Mouse (Mus musculus): Measurements from ENCODE around the gene Mcm10. TPM values are rescaled to one million over a fixed set of nuclear protein-coding genes. Genes with fewer than 3 reads are reported as not detected.

Gene Mcm10
- polyA plus RNA-seq, 1 experiment from 2014 or later, result 30.0 TPM

GRCm38 (mm10) chr2:5023275-5023674 is 10.7 kb upstream of the Mcm10 start:
- Histone ChIP-seq H3K27me3 (replicated peaks; ENCODE audit: control insufficient read depth, insufficient read depth, low read length) (no peaks in the 10 kb centered on the region), H3K36me3 (ENCODE audit: control insufficient read depth, insufficient read depth, low read length) (no peaks in the 10 kb centered on the region), H3K9me3 (ENCODE audit: control insufficient read depth, low read length) (no peaks in the 10 kb centered on the region), H3K4me2 (ENCODE audit: low read depth, low read length) (no peak overlapping the region), H3K4me1 (ENCODE audit: control insufficient read depth, insufficient read depth, low read length) (no peaks in the 10 kb centered on the region), H3K4me3 (ENCODE audit: low read length) (no peak overlapping the region), H3K27ac (ENCODE audit: low read length) (no peak overlapping the region), H3K9ac (ENCODE audit: low read depth, low read length) (no peak overlapping the region)
- ATAC-seq, result no peak
- 57% methylated on average over 2 of the region's 2 CpGs for WGBS

- no peak overlapping the region for H3K9ac ChIP-seq (ENCODE audit: low read depth, low read length)
- WGBS, result 70% methylated on average over 1 of the region's 1 CpGs
- ATAC-seq, result no peak
These were observed 7.1 kb upstream of the Mcm10 start for GRCm38 (mm10) chr2:5019708-5020107.

GRCm38 (mm10) chr2:5016922-5017321 is 4.3 kb upstream of the Mcm10 start:
- Histone ChIP-seq H3K36me3 (ENCODE audit: control insufficient read depth, insufficient read depth, low read length) (no peaks in the 10 kb centered on the region), H3K27ac (ENCODE audit: low read length) (no peak overlapping the region), H3K4me2 (ENCODE audit: low read depth, low read length) (no peak overlapping the region), H3K9me3 (ENCODE audit: control insufficient read depth, low read length) (no peaks in the 10 kb centered on the region), H3K4me1 (ENCODE audit: control insufficient read depth, insufficient read depth, low read length) (peaks cover 2% of the 10 kb centered on the region; the same call in 1 of the 2 replicates), H3K4me3 (ENCODE audit: low read length) (no peak overlapping the region), H3K27me3 (replicated peaks; ENCODE audit: control insufficient read depth, insufficient read depth, low read length) (no peaks in the 10 kb centered on the region), H3K9ac (ENCODE audit: low read depth, low read length) (no peak overlapping the region)
- ATAC-seq, result no peak
- WGBS, result 89% methylated on average over 7 of the region's 7 CpGs

More at GRCm38 (mm10) chr2:5019708-5020107, 7.1 kb upstream of the Mcm10 start:
- no peaks in the 10 kb centered on the region for H3K9me3 ChIP-seq (ENCODE audit: control insufficient read depth, low read length)
- no peaks in the 10 kb centered on the region for H3K27me3 ChIP-seq (replicated peaks; ENCODE audit: control insufficient read depth, insufficient read depth, low read length)
- H3K4me2 ChIP-seq (ENCODE audit: low read depth, low read length), result no peak overlapping the region
- no peak overlapping the region for H3K4me3 ChIP-seq (ENCODE audit: low read length)
- no peaks in the 10 kb centered on the region for H3K4me1 ChIP-seq (ENCODE audit: control insufficient read depth, insufficient read depth, low read length)
- H3K36me3 ChIP-seq (ENCODE audit: control insufficient read depth, insufficient read depth, low read length), result no peaks in the 10 kb centered on the region
- no peak overlapping the region for H3K27ac ChIP-seq (ENCODE audit: low read length)

GRCm38 (mm10) chr2:5015527-5015926 is 2.9 kb upstream of the Mcm10 start:
- Histone ChIP-seq H3K27me3 (replicated peaks; ENCODE audit: control insufficient read depth, insufficient read depth, low read length) (no peaks in the 10 kb centered on the region), H3K36me3 (ENCODE audit: control insufficient read depth, insufficient read depth, low read length) (no peaks in the 10 kb centered on the region), H3K4me2 (ENCODE audit: low read depth, low read length) (no peak overlapping the region), H3K9ac (ENCODE audit: low read depth, low read length) (no peak overlapping the region), H3K27ac (ENCODE audit: low read length) (no peak overlapping the region), H3K4me3 (ENCODE audit: low read length) (no peak overlapping the region), H3K9me3 (ENCODE audit: control insufficient read depth, low read length) (no peaks in the 10 kb centered on the region), H3K4me1 (ENCODE audit: control insufficient read depth, insufficient read depth, low read length) (peaks cover 7% of the 10 kb centered on the region)
- ATAC-seq, result no peak
- WGBS, result 89% methylated on average over 6 of the region's 6 CpGs

- no peaks in the 10 kb centered on the region for H3K27me3 ChIP-seq (replicated peaks; ENCODE audit: control insufficient read depth, insufficient read depth, low read length)
- H3K4me3 ChIP-seq (ENCODE audit: low read length), result no peak overlapping the region
- ATAC-seq, result no peak
- H3K27ac ChIP-seq (ENCODE audit: low read length), result no peak overlapping the region
- H3K9me3 ChIP-seq (ENCODE audit: control insufficient read depth, low read length), result no peaks in the 10 kb centered on the region
- no peak overlapping the region for H3K9ac ChIP-seq (ENCODE audit: low read depth, low read length)
- WGBS, result 78% methylated on average over 7 of the region's 7 CpGs
- no peak overlapping the region for H3K4me2 ChIP-seq (ENCODE audit: low read depth, low read length)
- H3K36me3 ChIP-seq (ENCODE audit: control insufficient read depth, insufficient read depth, low read length), result no peaks in the 10 kb centered on the region
- peaks cover 7% of the 10 kb centered on the region for H3K4me1 ChIP-seq (ENCODE audit: control insufficient read depth, insufficient read depth, low read length)
These were observed 2.0 kb upstream of the Mcm10 start for GRCm38 (mm10) chr2:5014616-5015015.

GRCm38 (mm10) chr2:5011898-5012490 is 597 bp downstream of the Mcm10 start:
- peak overlapping the region; percentile 74 for H3K9ac ChIP-seq (ENCODE audit: low read depth, low read length)

GRCm38 (mm10) chr2:5007107-5007506 is 5.5 kb downstream of the Mcm10 start:
- Histone ChIP-seq H3K27ac (ENCODE audit: low read length) (no peak overlapping the region), H3K9ac (ENCODE audit: low read depth, low read length) (no peak overlapping the region), H3K4me2 (ENCODE audit: low read depth, low read length) (no peak overlapping the region), H3K36me3 (ENCODE audit: control insufficient read depth, insufficient read depth, low read length) (0 out of 2 replicates have a peak, but pooled peaks cover 8% of the 10 kb centered on the region), H3K27me3 (replicated peaks; ENCODE audit: control insufficient read depth, insufficient read depth, low read length) (no peaks in the 10 kb centered on the region), H3K9me3 (ENCODE audit: control insufficient read depth, low read length) (no peaks in the 10 kb centered on the region), H3K4me1 (ENCODE audit: control insufficient read depth, insufficient read depth, low read length) (peaks cover 9% of the 10 kb centered on the region), H3K4me3 (ENCODE audit: low read length) (no peak overlapping the region)
- no peak for ATAC-seq
- WGBS, result 92% methylated on average over 4 of the region's 4 CpGs

More at GRCm38 (mm10) chr2:5011898-5012490, 597 bp downstream of the Mcm10 start:
- Histone ChIP-seq H3K27ac (ENCODE audit: low read length) (0 out of 2 replicates have a peak overlapping the region, but pooled peaks have one; percentile 14), H3K36me3 (ENCODE audit: control insufficient read depth, insufficient read depth, low read length) (0 out of 2 replicates have a peak, but pooled peaks cover 3% of the 10 kb centered on the region), H3K4me3 (ENCODE audit: low read length) (peak overlapping the region; percentile 90), H3K9me3 (ENCODE audit: control insufficient read depth, low read length) (no peaks in the 10 kb centered on the region), H3K4me1 (ENCODE audit: control insufficient read depth, insufficient read depth, low read length) (peaks cover 7% of the 10 kb centered on the region), H3K4me2 (ENCODE audit: low read depth, low read length) (peak overlapping the region; percentile 47), H3K27me3 (replicated peaks; ENCODE audit: control insufficient read depth, insufficient read depth, low read length) (no peaks in the 10 kb centered on the region)
- peak; percentile 42; the same call in 1 of the 2 replicates for ATAC-seq
- 9% methylated on average over 8 of the region's 8 CpGs for WGBS

GRCm38 (mm10) chr2:5001266-5001665 is 11.3 kb downstream of the Mcm10 start:
- Histone ChIP-seq H3K36me3 (ENCODE audit: control insufficient read depth, insufficient read depth, low read length) (peaks cover 6% of the 10 kb centered on the region; the same call in 1 of the 2 replicates), H3K9me3 (ENCODE audit: control insufficient read depth, low read length) (no peaks in the 10 kb centered on the region)
- ATAC-seq, result no peak

GRCm38 (mm10) chr2:4998905-4999304 is 13.7 kb downstream of the Mcm10 start:
- Histone ChIP-seq H3K4me3 (ENCODE audit: low read length) (no peak overlapping the region), H3K9me3 (ENCODE audit: control insufficient read depth, low read length) (no peaks in the 10 kb centered on the region), H3K4me1 (ENCODE audit: control insufficient read depth, insufficient read depth, low read length) (0 out of 2 replicates have a peak, but pooled peaks cover 6% of the 10 kb centered on the region), H3K9ac (ENCODE audit: low read depth, low read length) (no peak overlapping the region), H3K4me2 (ENCODE audit: low read depth, low read length) (no peak overlapping the region), H3K27ac (ENCODE audit: low read length) (no peak overlapping the region), H3K36me3 (ENCODE audit: control insufficient read depth, insufficient read depth, low read length) (peaks cover 8% of the 10 kb centered on the region; the same call in 1 of the 2 replicates), H3K27me3 (replicated peaks; ENCODE audit: control insufficient read depth, insufficient read depth, low read length) (no peaks in the 10 kb centered on the region)
- no peak for ATAC-seq
- WGBS, result 77% methylated on average over 3 of the region's 3 CpGs

More at GRCm38 (mm10) chr2:5001266-5001665, 11.3 kb downstream of the Mcm10 start:
- Histone ChIP-seq H3K9ac (ENCODE audit: low read depth, low read length) (no peak overlapping the region), H3K27ac (ENCODE audit: low read length) (no peak overlapping the region), H3K27me3 (replicated peaks; ENCODE audit: control insufficient read depth, insufficient read depth, low read length) (no peaks in the 10 kb centered on the region), H3K4me2 (ENCODE audit: low read depth, low read length) (no peak overlapping the region), H3K4me1 (ENCODE audit: control insufficient read depth, insufficient read depth, low read length) (0 out of 2 replicates have a peak, but pooled peaks cover 6% of the 10 kb centered on the region), H3K4me3 (ENCODE audit: low read length) (no peak overlapping the region)
- WGBS, result 93% methylated on average over 6 of the region's 6 CpGs
